Mouse (Mus musculus) adrenal gland, postnatal 0 days (tissue): ENCODE measurements around the gene Anp32a. TPM values are rescaled to one million over a fixed set of nuclear protein-coding genes. Genes with fewer than 3 reads are reported as not detected.

Experiments
- polyA plus RNA-seq: library from polyadenylated mRNA; unstranded; fragments of >200 nt; fragmentation: Nextera tagmentation; extraction: Ambion mirVana; gene quantifications from 2 replicates; pipeline ENCODE4 v1.2.1, GENCODE M21; 2015

Anp32a gene
- polyA plus RNA-seq, result 126 and 182 TPM in 2 replicates

GRCm38 (mm10) chr9:62341123-62341486 lies at the start of gene Anp32a:
Gene Anp32a (plus strand): TSS chr9:62341293.

Other genes with a start within 250 kb of the Anp32a start
- gene Glce, start 218.6 kb upstream of the Anp32a start, polyA plus RNA-seq, result 12.1 and 14.2 TPM in 2 replicates
- gene Spesp1, start 59.1 kb upstream of the Anp32a start, polyA plus RNA-seq, result not detected in 2 replicates
- 12.3 and 16.2 TPM in 2 replicates for gene Coro2b, start 195.8 kb downstream of the Anp32a start, polyA plus RNA-seq